Mouse (Mus musculus) adrenal gland, adult 10 weeks (tissue): ENCODE measurements around the gene Ccdc91. TPM values are rescaled to one million over a fixed set of nuclear protein-coding genes. Genes with fewer than 3 reads are reported as not detected.

Experiments
- polyA plus RNA-seq: library from polyadenylated mRNA; stranded (reverse); fragments of 350-450 nt; fragmentation: Illumina TruSeq; extraction: RNeasy Lipid Tissue Mini Kit (QIAGEN cat#74804); gene quantifications from one replicate; pipeline ENCODE4 v1.2.3, GENCODE M21; 2014; ENCODE audit warnings: low read depth, low replicate concordance

Ccdc91 gene
- 60.4 TPM for polyA plus RNA-seq

DNA sequence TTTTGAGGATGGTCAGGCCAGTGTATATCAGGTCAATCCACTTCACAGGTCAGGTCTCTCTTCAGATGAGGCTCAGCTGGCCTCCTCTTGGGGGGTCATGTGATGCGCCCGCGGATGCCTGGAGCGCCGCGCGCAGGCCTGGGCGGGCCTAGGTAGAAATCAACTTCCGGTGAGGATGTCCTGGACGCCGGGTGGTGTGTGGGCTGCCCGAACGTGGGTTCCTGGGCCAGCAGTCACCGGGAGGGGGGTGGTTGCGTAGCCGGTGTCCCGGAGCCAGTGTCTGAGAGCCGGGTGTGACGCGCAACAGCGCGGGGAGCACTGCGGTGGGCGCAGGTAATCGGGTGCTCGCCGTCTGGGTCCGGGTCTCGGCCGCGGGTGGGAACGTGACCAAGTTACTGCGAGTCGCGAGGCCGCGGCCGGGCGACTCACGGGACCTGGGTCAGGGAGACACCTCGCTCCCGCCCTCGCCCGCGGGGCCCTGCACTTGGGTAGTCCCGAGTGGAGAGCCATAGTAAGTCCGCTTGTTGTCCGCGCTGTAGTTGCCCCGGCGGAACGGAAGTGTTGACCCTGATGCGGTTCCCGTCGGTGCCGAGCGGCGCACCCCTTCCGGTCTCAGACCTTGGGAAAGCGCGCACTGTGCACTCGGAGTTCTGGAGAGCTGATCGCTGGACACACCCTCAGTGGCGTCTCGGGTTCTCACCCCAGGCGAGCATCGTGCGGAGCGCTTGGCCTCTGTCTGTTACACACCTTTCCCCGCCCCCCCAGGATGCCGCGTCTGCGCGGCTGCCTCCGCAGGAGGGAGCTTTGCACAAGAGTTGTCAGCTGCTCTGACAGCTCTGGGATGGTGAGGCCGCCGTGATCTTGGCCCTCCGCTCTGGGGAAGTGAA lies at the start of gene Ccdc91:
TSS of gene Ccdc91 (plus strand) at position 102 of the 887 bp plus-strand sequence.

Other genes with a start within 250 kb of the Ccdc91 start
- gene Pthlh, start 211.6 kb upstream of the Ccdc91 start, polyA plus RNA-seq = 0.35 TPM